Mouse (Mus musculus): Measurements from ENCODE around the gene Cryzl1.

DNA sequence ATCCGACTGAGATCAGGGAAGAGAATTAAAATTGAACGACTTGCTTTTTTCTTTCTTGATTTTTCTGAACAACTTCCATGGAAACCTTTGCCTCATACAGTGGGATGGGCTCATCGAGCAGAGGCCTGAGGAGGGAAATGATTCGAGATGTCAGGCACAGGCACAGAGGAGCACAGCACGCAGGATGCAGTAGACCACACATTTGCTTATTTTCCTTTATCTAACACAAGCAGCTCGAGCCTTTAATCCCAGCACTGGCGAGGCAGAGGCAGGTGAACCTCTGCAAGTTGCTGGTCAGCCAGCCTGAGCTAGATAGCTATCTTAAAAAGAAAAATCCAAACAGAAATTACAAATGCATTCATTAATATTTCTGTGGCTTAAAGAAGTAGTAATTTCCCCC is 39.0 kb downstream of the Cryzl1 start:
- TF ChIP-seq CTCF (IDR thresholded peaks at IDR 0.05; ENCODE audit: extremely low read depth, insufficient read depth, insufficient read length, insufficient replicate concordance) (no peak), POLR2A (IDR thresholded peaks at IDR 0.05; ENCODE audit: low read depth, low read length) (no peak)
